ENCODE assay signal across 8 mouse cellular contexts in the genomic region with DNA sequence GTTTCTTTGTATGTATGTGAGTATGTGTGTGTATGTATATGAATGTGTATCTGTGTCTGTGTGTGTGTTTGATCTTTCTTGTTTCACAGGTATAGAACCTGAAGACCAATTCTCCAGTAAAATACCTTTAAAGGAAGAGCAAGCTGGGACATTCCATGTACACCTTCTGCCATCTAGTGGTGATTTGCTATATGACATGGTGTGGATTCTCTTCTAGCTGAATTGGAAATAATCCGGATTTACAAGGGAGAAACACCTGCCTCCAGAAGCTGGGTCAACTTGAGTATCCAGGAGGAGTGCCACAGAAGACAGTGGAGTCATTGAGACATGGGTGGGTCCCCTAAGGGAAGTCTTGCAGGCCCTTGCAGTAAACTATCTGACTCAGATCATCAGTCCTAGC. TPM values are rescaled to one million over a fixed set of nuclear protein-coding genes. Genes with fewer than 3 reads are reported as not detected.
DNase-seq lines count a peak whose midpoint lies in the region; ATAC-seq and TF ChIP-seq lines count a peak whose summit lies in the region.

No protein-coding gene starts in this region.

- H3K27ac ChIP-seq in embryonic facial prominence, embryonic 11.5 days (replicated peaks; ENCODE audit: low read depth, low read length): no peak overlapping the region
- H3K27ac ChIP-seq in embryonic facial prominence, embryonic 10.5 days (replicated peaks): no peak overlapping the region
- H3K27ac ChIP-seq in limb, embryonic 11.5 days (replicated peaks; ENCODE audit: low read depth, low read length): no peak overlapping the region
- no peak overlapping the region for H3K27ac ChIP-seq in limb, embryonic 10.5 days
- H3K27ac ChIP-seq in embryonic facial prominence, embryonic 14.5 days (replicated peaks; ENCODE audit: low read depth, low read length): no peak overlapping the region
- no peak overlapping the region for H3K27ac ChIP-seq in lung, postnatal 0 days (ENCODE audit: low read length)

- no peak overlapping the region for H3K4me2 ChIP-seq in embryonic facial prominence, embryonic 11.5 days (ENCODE audit: low read depth, low read length)
- no peak overlapping the region for H3K4me2 ChIP-seq in limb, embryonic 11.5 days (ENCODE audit: low read depth, severe bottlenecking)
- H3K4me2 ChIP-seq in embryonic facial prominence, embryonic 14.5 days (ENCODE audit: low read depth, low read length): no peak overlapping the region
- H3K4me2 ChIP-seq in lung, postnatal 0 days (replicated peaks; ENCODE audit: low read depth, low read length): no peak overlapping the region

- H3K4me3 ChIP-seq in embryonic facial prominence, embryonic 11.5 days (ENCODE audit: low read depth, low read length): no peak overlapping the region
- H3K4me3 ChIP-seq in embryonic facial prominence, embryonic 10.5 days: no peak overlapping the region
- H3K4me3 ChIP-seq in limb, embryonic 11.5 days (ENCODE audit: low read depth, low read length): no peak overlapping the region
- no peak overlapping the region for H3K4me3 ChIP-seq in limb, embryonic 10.5 days
- no peak overlapping the region for H3K4me3 ChIP-seq in embryonic facial prominence, embryonic 14.5 days (ENCODE audit: low read depth, low read length)
- H3K4me3 ChIP-seq in lung, postnatal 0 days (ENCODE audit: low read depth, low read length): no peak overlapping the region

- H3K27me3 ChIP-seq in embryonic facial prominence, embryonic 11.5 days (ENCODE audit: control insufficient read depth, insufficient read depth, low read length): no peaks in the 10 kb centered on the region
- no peaks in the 10 kb centered on the region for H3K27me3 ChIP-seq in embryonic facial prominence, embryonic 10.5 days (replicated peaks; ENCODE audit: low read depth, poor library complexity, severe bottlenecking)
- H3K27me3 ChIP-seq in limb, embryonic 11.5 days (ENCODE audit: control insufficient read depth, insufficient read depth, low read length): no peaks in the 10 kb centered on the region
- H3K27me3 ChIP-seq in limb, embryonic 10.5 days (ENCODE audit: low read depth, poor library complexity, severe bottlenecking): peaks cover 5% of the 10 kb centered on the region; the same call in 1 of the 2 replicates
- H3K27me3 ChIP-seq in embryonic facial prominence, embryonic 14.5 days (replicated peaks; ENCODE audit: control insufficient read depth, insufficient read depth, low read length): no peaks in the 10 kb centered on the region
- no peaks in the 10 kb centered on the region for H3K27me3 ChIP-seq in lung, postnatal 0 days (replicated peaks; ENCODE audit: insufficient read depth, low read length)

- DNase-seq in embryonic facial prominence, embryonic 11.5 days (ENCODE audit: low spot score): peak; percentile 87
- no peak for DNase-seq in embryonic facial prominence, embryonic 10.5 days (ENCODE audit: low spot score)
- DNase-seq in limb, embryonic 11.5 days (ENCODE audit: low spot score): peak; percentile 48
- DNase-seq in limb, embryonic 10.5 days (ENCODE audit: low spot score): no peak
- peak; percentile 68 for DNase-seq in R1 (ENCODE audit: low read depth, low spot score)
- peak; percentile 62 for DNase-seq in embryonic facial prominence, embryonic 14.5 days (ENCODE audit: low spot score)
- peak; percentile 69 for DNase-seq in lung, postnatal 0 days (ENCODE audit: low spot score)
- DNase-seq in thymus, postnatal 14 days: peak; percentile 43

- no peaks in the 10 kb centered on the region for H3K9me3 ChIP-seq in embryonic facial prominence, embryonic 11.5 days (replicated peaks; ENCODE audit: control insufficient read depth, low read length)
- H3K9me3 ChIP-seq in embryonic facial prominence, embryonic 10.5 days: no peaks in the 10 kb centered on the region
- H3K9me3 ChIP-seq in limb, embryonic 11.5 days (ENCODE audit: control insufficient read depth, low read length): no peaks in the 10 kb centered on the region
- no peaks in the 10 kb centered on the region for H3K9me3 ChIP-seq in limb, embryonic 10.5 days (replicated peaks)
- no peaks in the 10 kb centered on the region for H3K9me3 ChIP-seq in embryonic facial prominence, embryonic 14.5 days (ENCODE audit: control insufficient read depth, low read length)
- no peaks in the 10 kb centered on the region for H3K9me3 ChIP-seq in lung, postnatal 0 days (ENCODE audit: low read length)

- no peak for TF ChIP-seq EP300 in lung, postnatal 0 days (IDR thresholded peaks at IDR 0.05)

- peak; percentile 95 for TF ChIP-seq CTCF in lung, postnatal 0 days (IDR thresholded peaks at IDR 0.05)

- no peaks in the 10 kb centered on the region for H3K36me3 ChIP-seq in embryonic facial prominence, embryonic 11.5 days (replicated peaks; ENCODE audit: control insufficient read depth, insufficient read depth, low read depth, low read length)
- H3K36me3 ChIP-seq in embryonic facial prominence, embryonic 10.5 days (replicated peaks): no peaks in the 10 kb centered on the region
- no peaks in the 10 kb centered on the region; the same call in 1 of the 2 replicates for H3K36me3 ChIP-seq in limb, embryonic 11.5 days (ENCODE audit: control insufficient read depth, insufficient read depth, low read length)
- no peaks in the 10 kb centered on the region for H3K36me3 ChIP-seq in limb, embryonic 10.5 days
- no peaks in the 10 kb centered on the region for H3K36me3 ChIP-seq in embryonic facial prominence, embryonic 14.5 days (ENCODE audit: control insufficient read depth, insufficient read depth, low read length)
- no peaks in the 10 kb centered on the region for H3K36me3 ChIP-seq in lung, postnatal 0 days (ENCODE audit: insufficient read depth, low read length)

- no peak overlapping the region for H3K9ac ChIP-seq in embryonic facial prominence, embryonic 11.5 days (replicated peaks; ENCODE audit: low read length)
- H3K9ac ChIP-seq in limb, embryonic 11.5 days (ENCODE audit: low read length): no peak overlapping the region
- no peak overlapping the region for H3K9ac ChIP-seq in embryonic facial prominence, embryonic 14.5 days (ENCODE audit: low read depth, low read length)
- no peak overlapping the region for H3K9ac ChIP-seq in lung, postnatal 0 days (replicated peaks; ENCODE audit: low read depth)

- ATAC-seq in embryonic facial prominence, embryonic 11.5 days (replicated peaks; ENCODE audit: insufficient number of reproducible peaks, low FRiP score, low TSS enrichment, low read depth): no peak
- ATAC-seq in limb, embryonic 11.5 days (ENCODE audit: insufficient number of reproducible peaks, low FRiP score, low TSS enrichment, low read depth): no peak
- ATAC-seq in embryonic facial prominence, embryonic 14.5 days (ENCODE audit: low read depth): no peak
- no peak for ATAC-seq in lung, postnatal 0 days

- WGBS in embryonic facial prominence, embryonic 11.5 days: 3% methylated on average over 1 of the region's 1 CpGs
- WGBS in embryonic facial prominence, embryonic 10.5 days: 0% methylated on average over 1 of the region's 1 CpGs
- 4% methylated on average over 1 of the region's 1 CpGs for WGBS in limb, embryonic 11.5 days
- 0% methylated on average over 1 of the region's 1 CpGs for WGBS in limb, embryonic 10.5 days
- 7% methylated on average over 1 of the region's 1 CpGs for WGBS in embryonic facial prominence, embryonic 14.5 days
- 0% methylated on average over 1 of the region's 1 CpGs for WGBS in lung, postnatal 0 days

- H3K4me1 ChIP-seq in embryonic facial prominence, embryonic 11.5 days (ENCODE audit: control insufficient read depth, insufficient read depth, low read length): no peaks in the 10 kb centered on the region
- H3K4me1 ChIP-seq in embryonic facial prominence, embryonic 10.5 days: peaks cover 11% of the 10 kb centered on the region
- H3K4me1 ChIP-seq in limb, embryonic 11.5 days (ENCODE audit: control insufficient read depth, insufficient read depth, low read length): 0 out of 2 replicates have a peak, but pooled peaks cover 2% of the 10 kb centered on the region
- peaks cover 12% of the 10 kb centered on the region for H3K4me1 ChIP-seq in limb, embryonic 10.5 days
- H3K4me1 ChIP-seq in embryonic facial prominence, embryonic 14.5 days (ENCODE audit: control insufficient read depth, insufficient read depth, low read length): no peaks in the 10 kb centered on the region
- H3K4me1 ChIP-seq in lung, postnatal 0 days (ENCODE audit: insufficient read depth, low read depth, low read length): no peaks in the 10 kb centered on the region

RNA-seq across cellular contexts. Expression of a gene that starts 1.1 kb away (rescaled TPM):
- not detected in 2 replicates for polyA plus RNA-seq in embryonic facial prominence, embryonic 11.5 days (2014; fragmentation: Nextera tagmentation; extraction: Ambion mirVana)
- polyA plus RNA-seq in embryonic facial prominence, embryonic 10.5 days (2016; fragmentation: Nextera tagmentation; extraction: Ambion mirVana): not detected in 2 replicates
- not detected in 2 replicates for polyA plus RNA-seq in limb, embryonic 11.5 days (2014; fragmentation: Nextera tagmentation; extraction: Ambion mirVana)
- not detected in 2 replicates for polyA plus RNA-seq in limb, embryonic 10.5 days (2016; fragmentation: Nextera tagmentation; extraction: Ambion mirVana)
- polyA plus RNA-seq in embryonic facial prominence, embryonic 14.5 days (2014; fragmentation: Nextera tagmentation; extraction: Ambion mirVana): not detected in 2 replicates
- not detected in 2 replicates for polyA plus RNA-seq in lung, postnatal 0 days (2015; fragmentation: Nextera tagmentation; extraction: Ambion mirVana)

RNA-seq across cellular contexts. Expression of a gene that starts 11.1 kb away (rescaled TPM):
- not detected in 2 replicates for polyA plus RNA-seq in embryonic facial prominence, embryonic 11.5 days (2014; fragmentation: Nextera tagmentation; extraction: Ambion mirVana)
- polyA plus RNA-seq in embryonic facial prominence, embryonic 10.5 days (2016; fragmentation: Nextera tagmentation; extraction: Ambion mirVana): not detected in 2 replicates
- polyA plus RNA-seq in limb, embryonic 11.5 days (2014; fragmentation: Nextera tagmentation; extraction: Ambion mirVana): not detected in 2 replicates
- not detected in 2 replicates for polyA plus RNA-seq in limb, embryonic 10.5 days (2016; fragmentation: Nextera tagmentation; extraction: Ambion mirVana)
- polyA plus RNA-seq in embryonic facial prominence, embryonic 14.5 days (2014; fragmentation: Nextera tagmentation; extraction: Ambion mirVana): not detected in 2 replicates
- polyA plus RNA-seq in lung, postnatal 0 days (2015; fragmentation: Nextera tagmentation; extraction: Ambion mirVana): not detected in 2 replicates

RNA-seq across cellular contexts. Expression of a gene that starts 18.8 kb away (rescaled TPM):
- 76.9 and 88.3 TPM in 2 replicates for polyA plus RNA-seq in embryonic facial prominence, embryonic 11.5 days (2014; fragmentation: Nextera tagmentation; extraction: Ambion mirVana)
- polyA plus RNA-seq in embryonic facial prominence, embryonic 10.5 days (2016; fragmentation: Nextera tagmentation; extraction: Ambion mirVana): 54.2 and 56.1 TPM in 2 replicates
- polyA plus RNA-seq in limb, embryonic 11.5 days (2014; fragmentation: Nextera tagmentation; extraction: Ambion mirVana): 75.3 and 82.3 TPM in 2 replicates
- 58.7 and 62.0 TPM in 2 replicates for polyA plus RNA-seq in limb, embryonic 10.5 days (2016; fragmentation: Nextera tagmentation; extraction: Ambion mirVana)
- polyA plus RNA-seq in embryonic facial prominence, embryonic 14.5 days (2014; fragmentation: Nextera tagmentation; extraction: Ambion mirVana): 48.6 and 54.1 TPM in 2 replicates
- 21.0 TPM in 2 replicates for polyA plus RNA-seq in lung, postnatal 0 days (2015; fragmentation: Nextera tagmentation; extraction: Ambion mirVana)

Comparison
In these comparisons a context has a peak if more than half of its experiments do, and no peak if none do; other contexts are left out.
1. DNase-seq: peak in embryonic facial prominence, embryonic 11.5 days (single experiment), limb, embryonic 11.5 days (single experiment), R1 (single experiment), embryonic facial prominence, embryonic 14.5 days (single experiment), lung, postnatal 0 days (single experiment) and thymus, postnatal 14 days (single experiment); none in embryonic facial prominence, embryonic 10.5 days (single experiment) and limb, embryonic 10.5 days (single experiment).